Mouse (Mus musculus) ES-E14 (cell line): ENCODE results near the gene Tube1. TPM values are rescaled to one million over a fixed set of nuclear protein-coding genes. Genes with fewer than 3 reads are reported as not detected.

Source experiments
- DNase-seq: peaks from one replicate; pipeline ENCODE4 v3.0.0-alpha.2; 2013; ENCODE audit warnings: low read depth, low spot score
- H3K27ac ChIP-seq: 2 replicates; pipeline ENCODE4 v1.5.1; 2012; ENCODE audit warnings: low read depth, mild to moderate bottlenecking, low read length, moderate library complexity, mixed read lengths; ENCODE audit not compliant: poor library complexity, insufficient read depth, severe bottlenecking
- H3K36me3 ChIP-seq: 2 replicates; pipeline ENCODE4 v1.6.1; 2012; ENCODE audit warnings: mild to moderate bottlenecking, low read length, moderate library complexity, mixed read lengths; ENCODE audit not compliant: control insufficient read depth, poor library complexity, insufficient read depth, severe bottlenecking
- H3K4me1 ChIP-seq, 2 experiments: fragments of 150-350 bp in 1 of 2; sonication (generic) in 1 of 2; 2 replicates each; pipeline ENCODE4 v1.6.1; 2012; ENCODE audit warnings: low read length in 2 of 2, mild to moderate bottlenecking in 1 of 2, mixed read lengths in 1 of 2; ENCODE audit not compliant: control insufficient read depth in 2 of 2, insufficient read depth in 2 of 2, poor library complexity in 1 of 2
- H3K4me3 ChIP-seq, 2 experiments: fragments of 150-350 bp in 1 of 2; sonication (generic) in 1 of 2; 2 replicates each; pipeline ENCODE4 v1.5.1; 2012; ENCODE audit warnings: low read length in 2 of 2, low read depth in 1 of 2, mild to moderate bottlenecking in 1 of 2, mixed read lengths in 1 of 2; ENCODE audit not compliant: insufficient read depth in 1 of 2, poor library complexity in 1 of 2, severe bottlenecking in 1 of 2
- H3K9ac ChIP-seq: 2 replicates; pipeline ENCODE4 v1.6.1; 2012; ENCODE audit warnings: low read depth, mild to moderate bottlenecking, low read length, mixed read lengths; ENCODE audit not compliant: poor library complexity, insufficient read depth, severe bottlenecking
- H3K9me3 ChIP-seq: fragments of 150-350 bp; sonication (generic); 2 replicates; pipeline ENCODE4 v1.6.1; 2012; ENCODE audit warnings: low read depth, mild to moderate bottlenecking, low read length; ENCODE audit not compliant: control insufficient read depth, insufficient read depth
- CHD2 ChIP-seq: IDR thresholded peaks from 2 replicates; pipeline ENCODE4 v1.6.1; 2014; ENCODE audit warnings: mild to moderate bottlenecking, low read depth, low read length, inconsistent platforms
- HCFC1 ChIP-seq: IDR thresholded peaks from 2 replicates; pipeline ENCODE4 v1.6.1; 2012; ENCODE audit warnings: low read length, inconsistent platforms, borderline replicate concordance; ENCODE audit not compliant: insufficient read depth
- MAFK ChIP-seq: IDR thresholded peaks from 2 replicates; pipeline ENCODE4 v1.6.1; 2014; ENCODE audit warnings: mild to moderate bottlenecking, low read depth, low read length, inconsistent platforms; ENCODE audit not compliant: insufficient read depth
- ZC3H11A ChIP-seq: IDR thresholded peaks from 2 replicates; pipeline ENCODE4 v1.6.1; 2012; ENCODE audit warnings: low read depth, mild to moderate bottlenecking, inconsistent platforms, low read length, borderline replicate concordance
- ZNF384 ChIP-seq: IDR thresholded peaks from 2 replicates; pipeline ENCODE4 v1.6.1; 2012; ENCODE audit warnings: low read depth, low read length, inconsistent platforms
- in situ Hi-C, 2 experiments: fragments of 600-800 bp; cut with MboI; formaldehyde crosslinking; loops; one replicate each; pipeline ENCODE4 v1.15.1; 2025; ENCODE audit warnings: low sequenced_read_pairs in 2 of 2, inconsistent platforms in 1 of 2; ENCODE audit not compliant: unreplicated experiment in 2 of 2
- total RNA-seq: library from RNA; depleted of rRNA; stranded (reverse); fragments of 300-350 nt; gene quantifications from 2 replicates; pipeline ENCODE4 v1.2.3, GENCODE M21; 2012

The Tube1 gene
- total RNA-seq, 1 experiment: 8.9 TPM

DNA sequence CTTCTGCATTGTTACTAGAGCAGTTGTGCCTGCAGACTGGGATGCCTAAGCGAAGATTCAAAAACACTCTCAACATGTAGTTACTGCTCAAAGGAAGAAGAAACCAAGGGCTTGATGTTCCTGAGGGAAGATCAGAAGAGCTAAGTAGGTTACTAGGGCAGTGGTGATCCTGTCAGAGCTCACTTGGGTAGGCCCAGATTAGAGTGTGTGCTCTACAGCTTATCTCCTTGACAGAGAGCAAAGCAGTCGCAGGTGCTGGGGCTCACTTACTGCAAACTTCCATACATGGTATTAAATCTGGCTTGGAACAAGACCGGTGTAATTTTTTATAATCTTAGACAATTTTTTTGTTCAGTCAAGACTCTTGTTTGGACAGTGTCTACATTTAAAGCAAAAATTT lies 4.0 kb downstream of the Tube1 start:
- in situ Hi-C loops: no loop called here

DNA sequence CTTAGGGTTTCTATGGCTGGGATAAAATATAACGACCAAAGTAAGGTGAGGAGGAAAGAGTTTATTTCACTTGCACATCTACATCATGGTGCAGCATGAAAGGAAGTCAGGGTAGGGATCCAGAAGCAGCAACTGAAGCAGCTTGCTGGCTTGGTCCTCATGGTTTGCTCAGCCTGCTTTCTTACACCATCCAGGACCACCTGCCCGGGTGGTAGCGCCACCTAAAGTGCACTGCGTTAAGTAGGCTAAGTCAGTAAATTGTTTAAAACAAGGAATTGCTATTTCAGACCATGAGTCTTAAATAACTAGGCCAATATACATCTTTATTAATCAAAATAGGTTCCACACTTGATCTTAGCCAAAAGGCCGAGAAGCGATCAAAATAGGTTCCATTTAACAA lies 5.0 kb downstream of the Tube1 start:
- Histone ChIP-seq H3K4me3 (no peak overlapping the region), H3K9ac (no peak overlapping the region), H3K36me3 (peaks cover 24% of the 10 kb centered on the region), H3K9me3 (no peaks in the 10 kb centered on the region), H3K27ac (no peak overlapping the region), H3K4me1 (no peaks in the 10 kb centered on the region)
- TF ChIP-seq ZNF384: no peak
- no peak for TF ChIP-seq HCFC1
- no peak for TF ChIP-seq ZC3H11A
- no peak for TF ChIP-seq MAFK
- TF ChIP-seq CHD2: no peak
- in situ Hi-C loops: no loop called here
- DNase-seq: no peak

More for the DNA sequence above, 4.0 kb downstream of the Tube1 start:
- Histone ChIP-seq H3K27ac (no peak overlapping the region), H3K9me3 (no peaks in the 10 kb centered on the region), H3K9ac (no peak overlapping the region), H3K4me1 (no peaks in the 10 kb centered on the region), H3K36me3 (peaks cover 23% of the 10 kb centered on the region), H3K4me3 (no peak overlapping the region)
- TF ChIP-seq HCFC1: no peak
- TF ChIP-seq ZNF384: no peak
- TF ChIP-seq ZC3H11A: no peak
- TF ChIP-seq MAFK: no peak
- no peak for TF ChIP-seq CHD2
- no peak for DNase-seq

DNA sequence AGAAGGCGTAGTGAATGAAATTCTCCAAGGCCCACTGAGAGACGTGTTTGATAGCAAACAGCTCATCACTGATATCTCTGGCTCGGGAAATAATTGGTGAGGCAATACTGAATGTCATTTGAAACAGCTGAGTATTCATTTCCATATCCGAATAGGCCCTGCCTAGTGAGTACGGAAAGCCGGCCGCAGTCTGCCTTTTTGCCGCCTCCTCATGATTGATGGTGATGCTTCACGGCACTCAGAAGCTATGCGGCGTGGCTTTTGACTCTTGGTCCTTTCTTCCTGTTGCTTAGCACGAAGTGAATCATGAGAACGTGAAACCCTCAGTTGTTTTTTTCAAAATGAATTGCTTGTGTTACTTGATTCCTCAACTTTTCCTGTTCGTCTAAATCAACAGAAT lies 7.1 kb downstream of the Tube1 start:
- DNase-seq: no peak
- TF ChIP-seq HCFC1 (no peak), ZC3H11A (no peak), MAFK (no peak), ZNF384 (no peak), CHD2 (no peak)
- H3K9ac ChIP-seq: no peak overlapping the region
- no peak overlapping the region for H3K27ac ChIP-seq
- H3K4me3 ChIP-seq: no peak overlapping the region
- no peaks in the 10 kb centered on the region for H3K4me1 ChIP-seq
- H3K36me3 ChIP-seq: peaks cover 31% of the 10 kb centered on the region
- in situ Hi-C loops: no loop called here
- no peaks in the 10 kb centered on the region for H3K9me3 ChIP-seq

DNA sequence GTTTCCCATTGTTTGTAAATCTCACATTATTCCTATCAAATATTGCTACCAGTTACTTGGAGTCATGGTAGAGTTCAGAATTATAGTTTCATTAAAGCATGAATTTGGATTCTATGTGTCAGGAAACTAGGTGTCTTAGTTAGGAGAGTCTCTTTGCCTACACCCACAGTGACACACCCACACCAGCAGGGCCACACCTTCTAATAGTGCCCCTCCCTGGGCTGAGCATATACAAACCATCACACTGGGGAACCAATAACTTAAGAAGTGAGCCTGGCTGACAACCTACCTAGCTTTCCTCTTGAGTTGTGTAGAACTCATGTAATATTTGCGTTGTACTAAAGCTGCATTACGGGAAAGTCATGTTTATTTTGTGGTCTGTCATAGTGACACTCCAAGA lies 7.6 kb downstream of the Tube1 start:
- no peak for DNase-seq
- TF ChIP-seq HCFC1: no peak
- no peak for TF ChIP-seq MAFK
- no peak for TF ChIP-seq ZNF384
- H3K36me3 ChIP-seq: peaks cover 31% of the 10 kb centered on the region

DNA sequence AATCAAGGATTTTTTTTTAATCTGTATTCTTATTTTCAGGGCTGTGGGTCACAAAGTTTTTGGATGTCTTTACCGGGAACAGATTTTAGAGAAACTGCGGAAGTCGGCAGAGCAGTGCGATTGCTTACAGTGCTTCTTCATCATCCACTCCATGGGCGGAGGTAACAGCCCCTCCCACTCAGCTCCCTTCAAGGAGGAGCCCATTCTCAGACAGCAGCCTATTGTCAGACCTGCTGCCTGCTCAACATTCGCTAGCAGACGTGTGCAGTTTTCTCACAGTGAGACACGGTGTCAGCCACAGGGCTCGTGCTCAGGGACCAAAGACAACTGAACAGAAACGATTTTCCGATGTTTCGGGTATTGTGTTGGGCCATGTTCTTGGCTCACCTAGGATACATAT lies 8.4 kb downstream of the Tube1 start:
- in situ Hi-C loops: no loop called here

More for the DNA sequence above, 7.6 kb downstream of the Tube1 start:
- Histone ChIP-seq H3K27ac (no peak overlapping the region), H3K4me1 (no peaks in the 10 kb centered on the region), H3K9me3 (no peaks in the 10 kb centered on the region), H3K4me3 (no peak overlapping the region), H3K9ac (no peak overlapping the region)
- in situ Hi-C loops: no loop called here

More for the DNA sequence above, 8.4 kb downstream of the Tube1 start:
- H3K4me1 ChIP-seq: no peaks in the 10 kb centered on the region
- H3K9ac ChIP-seq: no peak overlapping the region
- H3K9me3 ChIP-seq: no peaks in the 10 kb centered on the region
- no peak overlapping the region for H3K4me3 ChIP-seq
- H3K36me3 ChIP-seq: peaks cover 31% of the 10 kb centered on the region
- DNase-seq: no peak
- TF ChIP-seq CHD2: no peak
- no peak for TF ChIP-seq ZC3H11A
- no peak for TF ChIP-seq ZNF384
- TF ChIP-seq MAFK: no peak
- no peak for TF ChIP-seq HCFC1
- no peak overlapping the region for H3K27ac ChIP-seq
